Mouse (Mus musculus) mammary gland, adult 2 months (tissue): ENCODE results near the gene Fastkd3. TPM values are rescaled to one million over a fixed set of nuclear protein-coding genes. Genes with fewer than 3 reads are reported as not detected.

Experiments used
- polyA plus RNA-seq: library from polyadenylated mRNA; depleted of rRNA; stranded (reverse); fragments of >200 nt; gene quantifications from 2 replicates; pipeline ENCODE4 v1.2.3, GENCODE M21; 2012; ENCODE audit warnings: low replicate concordance; rRNA removed

Fastkd3 gene
- polyA plus RNA-seq = 11.1 and 11.6 TPM in 2 replicates

DNA sequence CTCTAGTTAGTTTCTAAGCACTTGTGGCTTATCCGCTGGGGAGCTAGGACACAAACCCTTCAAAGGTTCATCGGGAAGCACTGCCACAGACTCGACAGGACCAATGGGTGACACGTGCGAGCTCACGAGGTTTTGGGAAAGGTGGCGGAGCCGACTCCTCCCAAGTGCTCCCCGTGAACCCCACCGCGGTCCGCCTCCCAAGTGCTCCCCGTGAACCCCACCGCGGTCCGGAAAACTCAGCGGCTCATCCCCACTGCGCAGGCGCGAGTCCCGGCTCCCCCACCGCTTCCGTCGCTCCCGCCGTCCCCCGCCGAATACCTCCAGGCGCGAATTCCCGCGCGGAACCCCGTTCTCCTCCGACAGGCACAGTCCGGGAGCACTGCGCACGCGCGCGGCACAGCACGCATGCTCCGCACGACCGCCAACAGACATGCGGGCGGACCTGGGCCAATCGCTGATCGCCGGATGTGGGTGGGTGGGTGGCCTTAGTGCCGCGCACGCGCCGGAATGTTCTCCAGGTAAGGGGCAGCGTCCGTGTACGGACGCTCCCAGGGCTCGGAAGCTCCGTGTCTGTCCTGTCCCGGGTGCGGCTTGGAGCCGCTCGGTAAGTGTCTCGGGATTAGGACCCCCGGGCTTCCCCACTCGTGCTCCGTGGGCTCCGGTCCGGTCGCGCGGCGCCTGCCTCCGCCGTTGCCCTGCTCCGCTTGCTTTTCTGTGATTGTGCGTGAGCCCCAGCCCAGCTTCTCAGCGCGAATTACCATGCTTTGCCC, at the start of gene Fastkd3, which contains the start of gene Mtrr:
Gene Fastkd3 (plus strand): TSS at position 488 of the 770 bp plus-strand sequence.
Gene Mtrr (minus strand): TSS at position 403 of the 770 bp plus-strand sequence.

DNA sequence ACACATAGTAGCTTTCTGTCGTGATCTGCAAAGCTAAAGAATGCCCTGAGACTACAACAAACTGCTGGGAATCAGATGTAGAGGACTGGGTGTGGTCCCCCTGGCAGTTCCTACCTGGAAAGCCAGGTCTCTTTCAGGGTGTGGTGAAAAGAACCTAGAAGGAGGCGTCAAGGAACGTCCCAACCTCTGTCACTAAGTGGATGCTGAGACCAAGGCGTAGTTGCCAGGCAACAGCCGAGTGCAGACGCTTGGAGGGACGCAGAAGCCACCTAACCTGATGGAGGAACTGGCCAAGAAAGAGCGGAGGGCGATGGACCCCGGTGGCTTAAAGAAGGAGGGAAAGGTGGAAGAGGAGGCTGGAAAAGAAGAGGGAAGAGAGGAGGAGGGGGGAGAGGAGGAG, 15.2 kb downstream of the Fastkd3 start, which contains the start of gene 1700001L19Rik:
Gene 1700001L19Rik (plus strand): TSS at position 223 of the 400 bp plus-strand sequence.

Other genes with a start within 250 kb of the Fastkd3 start
- gene Mtrr, start 85 bp upstream of the Fastkd3 start, polyA plus RNA-seq = 8.8 and 9.9 TPM in 2 replicates
- gene 1700001L19Rik, start 15.2 kb downstream of the Fastkd3 start, polyA plus RNA-seq = not detected in 2 replicates